Mouse (Mus musculus): Measurements from ENCODE around the gene Fbxw4. TPM values are rescaled to one million over a fixed set of nuclear protein-coding genes. Genes with fewer than 3 reads are reported as not detected.

Gene Fbxw4
- 23.9 and 28.1 TPM in 2 replicates for polyA plus RNA-seq (2012; rRNA removed)

DNA sequence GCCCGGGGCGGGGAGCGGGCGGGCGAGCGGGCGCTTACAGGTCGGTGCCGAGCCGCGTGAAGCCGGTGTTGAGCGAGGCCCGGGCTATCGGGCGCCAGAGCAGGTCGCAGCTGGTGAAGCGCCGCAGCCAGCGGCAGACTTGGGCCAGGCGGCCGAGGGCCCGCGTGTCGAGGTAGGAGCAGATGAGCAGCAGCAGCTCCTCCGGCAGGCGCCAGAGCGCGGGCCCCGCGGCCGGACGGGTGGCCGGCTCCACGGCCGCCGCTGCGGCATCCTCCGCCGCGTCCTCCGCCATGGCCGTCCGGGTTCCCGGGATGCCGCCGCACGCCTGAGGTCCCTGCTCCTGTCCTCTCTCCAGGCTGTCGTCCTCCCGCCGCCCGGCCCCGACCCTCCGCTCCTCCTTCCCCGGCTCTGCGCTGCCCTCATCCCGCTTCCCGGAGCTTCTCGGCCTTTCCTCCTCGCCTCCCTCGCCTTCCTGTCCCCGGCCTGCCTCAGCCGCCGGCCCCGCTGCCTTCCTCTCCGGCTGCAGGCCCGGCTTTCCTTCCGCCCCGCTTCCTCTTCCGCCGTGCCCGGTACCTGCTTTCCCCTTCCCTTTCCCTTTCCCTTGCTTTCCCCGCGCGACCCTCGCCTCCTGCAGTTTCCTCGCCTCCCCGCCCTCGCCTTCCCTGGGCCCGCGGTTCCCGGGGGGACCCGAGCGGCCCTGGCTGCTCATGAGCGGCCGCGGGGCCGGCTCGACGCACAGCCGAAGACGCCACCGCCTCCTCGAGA, at the start of gene Fbxw4:
Fbxw4 (minus strand) TSS at position 575 of the 765 bp plus-strand sequence.

DNA sequence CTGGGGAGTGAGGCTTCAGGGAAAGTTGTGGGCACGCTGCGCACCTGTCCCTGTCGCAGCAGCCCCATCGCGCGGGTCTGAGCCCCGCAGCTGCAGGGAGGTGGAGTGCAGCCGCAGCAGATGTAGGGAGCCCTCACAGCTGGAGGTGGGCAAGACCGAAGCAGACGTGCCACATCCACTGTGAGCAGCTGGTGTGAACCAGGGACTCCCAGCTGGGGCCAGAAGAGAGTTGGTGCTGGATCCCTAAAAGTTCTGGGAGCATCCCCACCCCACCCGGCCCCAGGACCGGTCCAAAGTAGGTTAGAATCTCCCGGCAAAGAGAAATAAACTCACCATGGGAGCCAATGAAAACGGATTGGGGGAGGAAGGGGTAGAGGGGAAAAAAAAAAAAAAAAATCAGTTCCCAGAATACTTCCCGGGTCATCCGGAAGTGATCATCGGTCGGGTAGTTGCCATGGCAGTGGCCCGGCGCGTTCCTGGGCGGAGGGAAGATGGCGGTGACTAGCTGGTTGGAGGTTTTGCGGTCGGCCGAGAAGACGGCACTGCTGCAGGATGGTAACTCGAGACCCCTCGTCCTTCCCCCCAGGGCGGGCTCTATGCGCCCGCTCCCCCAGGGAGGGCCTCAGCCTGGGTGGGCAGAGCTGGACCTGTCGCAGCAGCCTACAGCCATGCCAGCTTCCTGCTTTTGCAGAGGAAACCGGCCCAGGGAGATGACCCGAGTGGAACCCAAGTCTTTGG, 99.8 kb downstream of the Fbxw4 start, which contains the start of the genes Poll and Gm17018:
Poll (minus strand) TSS at position 379 of the 738 bp plus-strand sequence.
Gm17018 (plus strand) TSS at position 463 of the 738 bp plus-strand sequence.

Other genes with a start within 250 kb of the Fbxw4 start
- 14.6 and 15.0 TPM in 2 replicates for gene Poll, start 99.8 kb downstream of the Fbxw4 start, polyA plus RNA-seq (2012; rRNA removed)
- gene Gm17018, start 99.7 kb downstream of the Fbxw4 start, polyA plus RNA-seq (2012; rRNA removed): 25.1 and 36.2 TPM in 2 replicates
- gene Fgf8, start 82.6 kb upstream of the Fbxw4 start, polyA plus RNA-seq (2012; rRNA removed): 7.9 and 8.5 TPM in 2 replicates
- gene Npm3, start 89.3 kb upstream of the Fbxw4 start, polyA plus RNA-seq (2012; rRNA removed): 119 and 122 TPM in 2 replicates
- 140 and 157 TPM in 2 replicates for gene Mgea5, start 123.5 kb upstream of the Fbxw4 start, polyA plus RNA-seq (2012; rRNA removed)
- 1.1 and 1.7 TPM in 2 replicates for gene Kcnip2, start 155.7 kb upstream of the Fbxw4 start, polyA plus RNA-seq (2012; rRNA removed)